Mouse (Mus musculus) intestine, embryonic 16.5 days (tissue): ENCODE results near the gene Uap1. TPM values are rescaled to one million over a fixed set of nuclear protein-coding genes. Genes with fewer than 3 reads are reported as not detected.

Experiments used
- ATAC-seq: fragments of 200-750 bp; cut with Nextera tagmentation; 2 replicates; pipeline ENCODE4 v1.8.0; 2017; ENCODE audit warnings: moderate TSS enrichment, moderate library complexity
- H3K27ac ChIP-seq: fragments of 300-500 bp; sonication (generic); 2 replicates; pipeline ENCODE4 v1.5.1; 2014; ENCODE audit warnings: mild to moderate bottlenecking, low read length
- H3K27me3 ChIP-seq: fragments of 300-500 bp; sonication (generic); replicated peaks from 2 replicates; pipeline ENCODE4 v1.6.1; 2014; ENCODE audit warnings: low read length, control low read depth, mixed read lengths; ENCODE audit not compliant: control insufficient read depth, insufficient read depth
- H3K36me3 ChIP-seq: fragments of 300-500 bp; sonication (generic); 2 replicates; pipeline ENCODE4 v1.6.1; 2014; ENCODE audit warnings: low read length, control low read depth; ENCODE audit not compliant: control insufficient read depth, insufficient read depth
- H3K4me1 ChIP-seq: fragments of 300-500 bp; sonication (generic); 2 replicates; pipeline ENCODE4 v1.6.1; 2014; ENCODE audit warnings: low read length, control low read depth, mixed read lengths; ENCODE audit not compliant: control insufficient read depth, insufficient read depth
- H3K4me2 ChIP-seq: fragments of 300-500 bp; sonication (generic); 2 replicates; pipeline ENCODE4 v1.6.1; 2014; ENCODE audit warnings: low read depth, low read length, control low read depth
- H3K4me3 ChIP-seq: fragments of 300-500 bp; sonication (generic); 2 replicates; pipeline ENCODE4 v1.5.1; 2014; ENCODE audit warnings: mild to moderate bottlenecking, low read length
- H3K9ac ChIP-seq: fragments of 300-500 bp; sonication (generic); 2 replicates; pipeline ENCODE4 v1.6.1; 2014; ENCODE audit warnings: low read depth, low read length
- H3K9me3 ChIP-seq: fragments of 300-500 bp; sonication (generic); 2 replicates; pipeline ENCODE4 v1.6.1; 2016; ENCODE audit warnings: low read length, control low read depth; ENCODE audit not compliant: control insufficient read depth
- WGBS: fragments of 180-500 bp; shearing (Covaris S2); extraction: QIAGEN DNeasy Blood & Tissue Kit; methylation state at CpG from one replicate; pipeline ENCODE4 v1.1.7; 2014; 5-methylcytosine and 5-hydroxymethylcytosine counted together
- polyA plus RNA-seq: library from polyadenylated mRNA; unstranded; fragments of >200 nt; fragmentation: Nextera tagmentation; extraction: Ambion mirVana; gene quantifications from 2 replicates; pipeline ENCODE4 v1.2.1, GENCODE M21; 2015

Gene Uap1
- polyA plus RNA-seq, 1 experiment from 2014 or later = 46.9 TPM

DNA sequence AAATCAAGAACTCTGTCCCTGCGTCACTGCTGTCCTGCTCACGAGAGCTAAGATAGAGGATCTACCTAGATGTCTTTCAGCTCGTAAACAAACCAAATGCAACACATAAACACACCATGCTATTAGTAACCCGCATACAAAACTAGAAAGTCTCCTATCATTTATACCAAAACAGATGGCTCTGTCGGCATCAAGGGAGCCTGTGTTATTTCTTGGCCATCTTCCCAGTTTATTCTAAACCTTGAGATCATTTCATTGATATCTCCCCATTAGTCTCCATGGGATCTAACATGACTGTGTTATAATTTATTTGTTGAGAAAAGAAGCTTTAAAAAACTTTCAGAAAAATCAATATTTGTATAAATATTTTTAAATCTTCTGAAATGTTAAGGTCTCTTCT is 19.0 kb downstream of the Uap1 start:
- no peak overlapping the region for H3K9ac ChIP-seq
- no peak overlapping the region for H3K4me2 ChIP-seq
- no peak overlapping the region for H3K27ac ChIP-seq
- no peak overlapping the region for H3K4me3 ChIP-seq
- H3K27me3 ChIP-seq = no peaks in the 10 kb centered on the region
- H3K9me3 ChIP-seq = no peaks in the 10 kb centered on the region
- H3K4me1 ChIP-seq = no peaks in the 10 kb centered on the region
- 63% methylated on average over 5 of the region's 5 CpGs for WGBS
- no peak for ATAC-seq
- H3K36me3 ChIP-seq = 0 out of 2 replicates have a peak, but pooled peaks cover 3% of the 10 kb centered on the region

DNA sequence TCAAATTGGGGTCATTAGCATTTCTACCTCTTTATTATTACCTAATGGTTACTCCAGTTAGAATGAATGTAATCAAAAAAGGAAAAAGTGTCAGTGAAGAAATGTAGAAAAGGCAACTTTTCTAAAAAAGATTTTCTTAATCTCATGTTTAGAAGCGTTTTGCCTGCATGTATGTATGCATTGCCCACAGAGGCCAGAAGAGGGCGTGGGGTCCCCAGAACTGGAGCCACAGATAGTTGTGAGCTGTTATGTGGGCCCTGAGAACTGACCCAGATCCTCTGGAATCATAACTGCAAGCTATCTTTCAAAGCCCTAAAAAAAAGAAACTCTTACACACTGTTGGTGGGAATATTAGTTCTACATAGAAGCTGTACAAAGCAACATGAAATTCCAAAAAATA is 19.5 kb downstream of the Uap1 start:
- no peaks in the 10 kb centered on the region for H3K27me3 ChIP-seq
- no peak for ATAC-seq
- 0 out of 2 replicates have a peak, but pooled peaks cover 3% of the 10 kb centered on the region for H3K36me3 ChIP-seq
- no peak overlapping the region for H3K27ac ChIP-seq
- no peak overlapping the region for H3K4me3 ChIP-seq
- H3K9ac ChIP-seq = no peak overlapping the region
- 77% methylated on average over 2 of the region's 2 CpGs for WGBS
- H3K4me2 ChIP-seq = no peak overlapping the region
- no peaks in the 10 kb centered on the region for H3K9me3 ChIP-seq
- H3K4me1 ChIP-seq = no peaks in the 10 kb centered on the region

DNA sequence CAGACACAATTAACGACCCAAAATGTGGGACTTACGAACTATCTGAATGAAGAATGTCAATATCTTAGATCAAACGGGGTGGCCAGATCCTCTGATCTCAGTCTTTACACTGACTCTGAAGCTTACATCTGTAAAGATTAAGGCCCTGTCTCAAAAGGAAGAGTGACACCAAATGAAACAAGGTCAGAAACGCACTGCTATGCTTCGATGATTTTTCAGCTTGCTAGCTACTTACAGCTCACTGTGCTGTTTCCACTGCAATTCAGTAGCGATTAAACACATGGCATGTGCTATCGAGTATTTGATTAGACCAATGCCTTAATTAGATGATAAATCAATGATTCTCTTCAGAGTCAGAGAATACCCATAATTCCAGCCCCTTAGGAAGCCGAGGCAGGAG is 20.8 kb downstream of the Uap1 start:
- no peaks in the 10 kb centered on the region for H3K9me3 ChIP-seq
- no peak for ATAC-seq
- H3K4me3 ChIP-seq = no peak overlapping the region
- 0 out of 2 replicates have a peak, but pooled peaks cover 3% of the 10 kb centered on the region for H3K36me3 ChIP-seq
- H3K4me2 ChIP-seq = no peak overlapping the region
- no peaks in the 10 kb centered on the region for H3K4me1 ChIP-seq
- no peaks in the 10 kb centered on the region for H3K27me3 ChIP-seq
- 89% methylated on average over 8 of the region's 8 CpGs for WGBS
- H3K9ac ChIP-seq = no peak overlapping the region
- no peak overlapping the region for H3K27ac ChIP-seq

DNA sequence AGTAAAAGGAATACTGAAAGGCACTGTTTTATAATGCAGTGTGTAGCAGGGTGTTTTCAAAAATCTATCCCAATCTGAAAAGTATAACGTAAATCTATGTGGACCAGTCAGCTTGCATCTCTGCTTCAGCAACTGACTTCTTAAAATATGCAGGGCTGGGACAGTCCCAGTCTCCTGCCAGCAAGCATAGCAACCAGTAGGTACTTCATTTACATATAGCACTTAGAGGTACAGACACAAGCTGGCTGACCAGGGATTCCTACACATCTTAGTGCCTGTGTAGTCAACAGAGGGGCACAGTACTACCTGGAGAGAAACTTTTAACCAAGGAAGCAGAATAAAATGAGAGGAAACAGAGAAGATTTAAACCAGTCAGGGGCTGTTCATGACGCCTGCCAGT is 22.2 kb downstream of the Uap1 start:
- no peak for ATAC-seq
- Histone ChIP-seq H3K4me1 (no peaks in the 10 kb centered on the region), H3K9me3 (no peaks in the 10 kb centered on the region), H3K4me2 (no peak overlapping the region), H3K27me3 (no peaks in the 10 kb centered on the region), H3K36me3 (0 out of 2 replicates have a peak, but pooled peaks cover 3% of the 10 kb centered on the region), H3K4me3 (no peak overlapping the region), H3K9ac (no peak overlapping the region), H3K27ac (no peak overlapping the region)
- 96% methylated on average over 2 of the region's 2 CpGs for WGBS

DNA sequence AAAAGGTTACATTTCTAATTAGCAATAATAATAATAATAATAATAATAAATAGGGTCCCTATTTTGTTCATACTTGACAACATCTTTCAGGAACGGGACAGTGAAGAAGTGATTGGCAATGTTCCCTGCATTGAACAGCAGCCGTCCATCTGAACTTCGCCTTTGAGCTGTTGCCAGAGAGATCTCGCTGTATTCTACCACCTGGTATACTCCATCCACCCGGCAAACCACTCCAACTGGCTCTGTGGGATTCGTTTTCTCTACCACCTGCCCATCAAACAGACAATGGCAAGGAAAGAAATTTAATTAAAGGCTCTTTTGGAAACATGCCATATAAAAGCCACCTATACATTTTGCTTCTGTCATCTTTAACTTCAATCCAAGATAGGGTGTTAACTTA is 23.9 kb downstream of the Uap1 start:
- H3K27ac ChIP-seq = no peak overlapping the region
- H3K9me3 ChIP-seq = no peaks in the 10 kb centered on the region
- no peaks in the 10 kb centered on the region for H3K27me3 ChIP-seq
- ATAC-seq = no peak
- 87% methylated on average over 6 of the region's 6 CpGs for WGBS
- H3K36me3 ChIP-seq = no peaks in the 10 kb centered on the region
- H3K4me3 ChIP-seq = no peak overlapping the region
- no peak overlapping the region for H3K4me2 ChIP-seq
- no peak overlapping the region for H3K9ac ChIP-seq
- H3K4me1 ChIP-seq = no peaks in the 10 kb centered on the region

DNA sequence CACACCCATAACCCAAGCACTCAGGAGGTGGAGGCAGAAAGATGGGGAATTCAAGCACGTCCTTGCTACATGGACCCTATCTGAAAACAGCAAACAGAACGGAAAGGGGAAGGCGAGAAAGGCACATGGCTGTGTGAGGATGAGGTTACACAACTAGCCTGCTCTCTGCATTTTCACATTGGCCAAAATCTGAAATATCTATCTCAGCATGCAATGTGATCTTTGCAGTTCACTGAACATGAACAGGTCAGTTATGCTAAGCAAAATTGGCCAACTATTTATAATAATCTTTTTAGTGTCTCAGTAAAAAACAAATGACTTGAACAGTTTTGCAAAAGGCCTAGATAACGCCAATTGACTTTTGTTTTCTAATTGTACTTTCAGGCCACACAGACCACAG is 25.0 kb downstream of the Uap1 start:
- H3K27ac ChIP-seq = no peak overlapping the region
- H3K4me2 ChIP-seq = no peak overlapping the region
- no peak for ATAC-seq
- H3K9ac ChIP-seq = no peak overlapping the region
- no peaks in the 10 kb centered on the region for H3K9me3 ChIP-seq
- no peaks in the 10 kb centered on the region for H3K4me1 ChIP-seq
- no peak overlapping the region for H3K4me3 ChIP-seq
- H3K36me3 ChIP-seq = no peaks in the 10 kb centered on the region
- 88% methylated on average over 4 of the region's 4 CpGs for WGBS
- H3K27me3 ChIP-seq = no peaks in the 10 kb centered on the region

DNA sequence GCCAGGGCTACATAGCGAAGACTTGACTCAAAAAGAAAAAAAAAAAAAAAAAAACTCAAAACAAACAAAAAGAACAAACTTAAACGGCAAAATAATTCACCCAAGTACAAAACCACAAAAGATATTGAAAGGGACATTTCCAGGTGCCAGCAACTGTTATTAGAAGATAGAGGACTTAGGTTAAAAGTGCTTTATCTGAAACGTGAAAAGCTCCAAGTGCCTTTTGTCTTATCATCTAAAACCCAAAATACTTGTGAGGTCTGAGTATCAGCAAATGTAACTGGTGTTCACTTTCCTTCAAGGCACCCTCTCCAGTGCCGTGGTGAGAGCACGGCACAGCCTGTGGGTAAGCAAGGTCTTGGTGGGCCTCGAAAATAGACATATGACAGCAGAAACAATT is 26.2 kb downstream of the Uap1 start:
- H3K4me1 ChIP-seq = no peaks in the 10 kb centered on the region
- ATAC-seq = no peak
- H3K36me3 ChIP-seq = no peaks in the 10 kb centered on the region
- H3K27ac ChIP-seq = no peak overlapping the region
- no peak overlapping the region for H3K4me2 ChIP-seq
- H3K27me3 ChIP-seq = no peaks in the 10 kb centered on the region
- 89% methylated on average over 6 of the region's 6 CpGs for WGBS
- no peak overlapping the region for H3K4me3 ChIP-seq
- no peaks in the 10 kb centered on the region for H3K9me3 ChIP-seq
- H3K9ac ChIP-seq = no peak overlapping the region

DNA sequence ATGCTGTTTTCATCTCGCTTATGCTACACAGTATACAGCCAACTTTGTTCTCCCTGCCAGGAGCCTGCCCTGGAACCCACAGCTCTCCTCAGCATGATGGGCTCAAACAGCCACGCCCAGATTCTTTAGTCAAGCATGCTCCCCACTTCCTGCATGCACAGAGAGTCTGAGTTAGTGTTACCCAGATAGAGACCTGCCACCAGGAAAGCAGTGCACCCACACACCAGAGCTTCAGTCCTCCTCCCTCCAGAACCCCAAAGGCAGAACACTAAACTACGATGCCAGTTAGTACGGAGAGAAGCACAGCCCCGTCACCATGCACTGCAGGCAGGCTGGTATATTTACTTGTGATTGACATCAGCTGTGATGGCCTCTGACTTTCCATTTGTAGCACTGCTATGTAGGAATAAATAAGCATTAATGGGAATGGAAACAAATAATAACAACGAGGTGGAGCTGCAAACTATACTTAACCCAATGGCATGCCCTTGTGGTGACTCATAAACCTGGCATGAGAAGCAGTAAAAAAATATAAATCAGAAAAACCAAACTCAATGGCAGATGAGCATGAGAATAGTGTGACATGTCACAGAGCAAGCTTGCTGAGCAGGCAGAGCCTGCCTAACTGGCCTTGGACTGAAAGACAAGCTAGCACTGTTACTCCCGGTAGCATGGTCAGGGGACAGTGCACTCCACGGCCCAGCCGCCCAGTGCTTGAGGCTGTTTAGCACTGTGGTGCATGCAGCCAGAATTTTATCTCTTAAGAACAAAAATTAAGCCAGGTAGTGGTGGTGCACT is 26.9 kb downstream of the Uap1 start:
- H3K27ac ChIP-seq = no peak overlapping the region
- no peak overlapping the region for H3K4me3 ChIP-seq
- no peaks in the 10 kb centered on the region for H3K4me1 ChIP-seq
- no peaks in the 10 kb centered on the region for H3K27me3 ChIP-seq
- no peaks in the 10 kb centered on the region for H3K36me3 ChIP-seq
- no peaks in the 10 kb centered on the region for H3K9me3 ChIP-seq
- peak; percentile 48; the same call in 1 of the 2 replicates for ATAC-seq
- H3K9ac ChIP-seq = no peak overlapping the region
- no peak overlapping the region for H3K4me2 ChIP-seq
- WGBS = 78% methylated on average over 9 of the region's 9 CpGs

DNA sequence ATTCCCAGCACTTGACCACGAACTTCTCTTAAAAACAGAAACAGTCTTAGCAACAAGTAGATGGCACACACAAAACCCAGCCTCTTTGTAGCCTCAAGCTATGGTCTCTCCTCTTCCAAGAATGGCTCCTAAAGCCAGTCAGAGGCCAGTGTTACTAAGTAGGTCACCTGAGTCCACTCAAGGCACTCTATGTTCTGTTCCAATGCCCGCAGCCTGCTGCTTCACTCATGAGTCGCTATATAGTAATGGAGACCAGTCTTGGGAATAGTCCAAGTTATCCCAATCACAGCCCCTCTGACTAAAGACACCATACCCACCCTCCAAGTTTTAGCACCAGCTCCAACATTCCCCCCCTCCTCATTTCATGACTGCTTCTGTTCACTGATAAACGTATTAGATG is 29.2 kb downstream of the Uap1 start:
- H3K36me3 ChIP-seq = no peaks in the 10 kb centered on the region
- ATAC-seq = no peak
- H3K9me3 ChIP-seq = no peaks in the 10 kb centered on the region

More for the DNA sequence above, 29.2 kb downstream of the Uap1 start:
- no peak overlapping the region for H3K4me3 ChIP-seq
- 88% methylated on average over 4 of the region's 4 CpGs for WGBS
- H3K9ac ChIP-seq = no peak overlapping the region
- no peak overlapping the region for H3K4me2 ChIP-seq
- H3K27ac ChIP-seq = no peak overlapping the region
- H3K4me1 ChIP-seq = no peaks in the 10 kb centered on the region
- no peaks in the 10 kb centered on the region for H3K27me3 ChIP-seq
